Mouse (Mus musculus): ENCODE measurements at regions not wholly inside any gene's neighbourhood (a gene's known extent, or its start where the extent isn't known, plus 50 kb on each side); places are given as distances from the start of the nearest gene placed in this dataset.

DNA sequence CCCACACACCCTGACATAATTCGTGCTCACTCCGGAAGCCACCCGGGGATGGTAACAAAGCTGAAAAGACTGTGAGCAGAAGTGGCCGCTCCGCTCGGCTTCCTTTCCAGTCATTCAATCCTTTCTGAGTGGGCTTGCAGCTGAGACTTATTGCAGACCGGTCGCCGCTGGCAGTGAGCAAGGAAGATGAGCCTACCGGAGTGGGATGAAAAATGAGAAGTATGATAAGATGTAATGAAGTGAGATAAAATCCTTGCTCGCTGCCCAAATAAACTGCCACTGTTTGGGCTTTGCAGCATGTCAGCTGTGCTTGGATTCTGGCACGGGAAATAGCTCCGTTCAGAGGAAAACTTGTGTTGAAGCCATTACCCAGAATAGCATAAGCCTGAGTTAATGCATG, 82.7 kb upstream of the Lingo2 start:
- H3K9me3 ChIP-seq (ENCODE audit: low read length) = no peaks in the 10 kb centered on the region
- H3K27ac ChIP-seq (ENCODE audit: low read length) = no peak overlapping the region
- no peak overlapping the region for H3K9ac ChIP-seq (replicated peaks; ENCODE audit: low read depth)
- H3K4me1 ChIP-seq (ENCODE audit: insufficient read depth, low read depth, low read length) = no peaks in the 10 kb centered on the region
- no peak overlapping the region for H3K4me3 ChIP-seq (ENCODE audit: low read depth, low read length)
- H3K4me2 ChIP-seq (replicated peaks; ENCODE audit: low read depth, low read length) = no peak overlapping the region
- TF ChIP-seq CTCF (IDR thresholded peaks at IDR 0.05) = no peak
- no peak for TF ChIP-seq EP300 (IDR thresholded peaks at IDR 0.05)
- no peak for ATAC-seq
- H3K27me3 ChIP-seq (replicated peaks; ENCODE audit: insufficient read depth, low read length) = no peaks in the 10 kb centered on the region
- WGBS = 41% methylated on average over 13 of the region's 13 CpGs
- no peaks in the 10 kb centered on the region for H3K36me3 ChIP-seq (ENCODE audit: insufficient read depth, low read length)
- DNase-seq (ENCODE audit: low spot score) = peak; percentile 11
